In the genomic region with DNA sequence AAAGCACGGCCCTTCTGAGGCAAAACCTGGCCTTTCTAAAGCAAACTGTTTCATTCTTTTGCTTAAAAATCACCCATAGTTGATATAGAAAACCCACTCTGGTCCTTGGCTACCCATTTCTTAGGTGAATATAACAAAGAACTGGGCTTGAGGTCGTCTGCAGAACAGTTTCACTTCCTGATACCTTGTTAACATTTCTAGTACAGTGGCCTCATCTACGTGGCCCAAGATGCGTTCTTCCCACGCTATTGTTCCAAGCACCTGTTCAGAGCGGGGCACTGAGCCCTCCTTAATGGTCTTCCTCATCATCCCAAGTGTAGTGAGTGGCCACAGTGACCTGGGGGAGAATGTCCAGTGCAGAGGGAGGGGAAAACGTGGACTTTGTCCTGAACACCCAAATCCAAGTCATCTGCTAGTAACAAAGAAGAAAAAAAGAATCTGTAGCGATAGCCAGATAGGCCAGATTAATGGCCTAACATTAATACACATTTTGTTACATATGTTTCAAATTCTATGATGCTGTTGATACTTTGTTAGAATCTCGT, we compare ENCODE assay signal across 18 mouse cellular contexts. TPM values are rescaled to one million over a fixed set of nuclear protein-coding genes. Genes with fewer than 3 reads are reported as not detected.
DNase-seq lines count a peak whose midpoint lies in the region; ATAC-seq and TF ChIP-seq lines count a peak whose summit lies in the region.
"Had no signal": no experiment of that assay in that cellular context is flagged by ENCODE, and none has a peak within 500 bp of the region (broad histone marks: within the 10 kb centered on the region; RNA-seq: fewer than 3 reads in every experiment).

No protein-coding gene starts in this region.

- H3K36me3 ChIP-seq in kidney, adult 2 months (ENCODE audit: control insufficient read depth, insufficient read depth, low read length), result no peaks in the 10 kb centered on the region
- H3K36me3 ChIP-seq in spleen, adult 2 months (ENCODE audit: control insufficient read depth, insufficient read depth, low read length), result no peaks in the 10 kb centered on the region
- no peaks in the 10 kb centered on the region for H3K36me3 ChIP-seq in splenic B cell, adult 2 months (ENCODE audit: control insufficient read depth, insufficient read depth, low read length, poor library complexity, severe bottlenecking)
- H3K36me3 ChIP-seq: embryonic facial prominence, embryonic 13.5 days; liver, embryonic 13.5 days had no signal

- no peak overlapping the region for H3K4me3 ChIP-seq in kidney, adult 2 months (ENCODE audit: insufficient read depth, low read depth, low read length)
- H3K4me3 ChIP-seq in spleen, adult 2 months (ENCODE audit: extremely low read depth, insufficient read depth, insufficient read length), result no peak overlapping the region
- H3K4me3 ChIP-seq: embryonic facial prominence, embryonic 13.5 days; liver, embryonic 13.5 days had no signal

- 0 out of 2 replicates have a peak, but pooled peaks have one; percentile 17 for ATAC-seq in granulocyte monocyte progenitor cell, adult 5-6 weeks (replicated peaks; ENCODE audit: poor library complexity, severe bottlenecking)
- ATAC-seq: forebrain, embryonic 14.5 days; hindbrain, embryonic 16.5 days had no signal

- H3K4me1 ChIP-seq in kidney, adult 2 months (ENCODE audit: control insufficient read depth, insufficient read depth, low read length), result peaks cover 47% of the 10 kb centered on the region
- peaks cover 33% of the 10 kb centered on the region for H3K4me1 ChIP-seq in spleen, adult 2 months (ENCODE audit: control insufficient read depth, insufficient read depth, insufficient read length)

- no peak for TF ChIP-seq CTCF in kidney, adult 2 months (conservative IDR thresholded peaks at IDR 0.05; ENCODE audit: insufficient read depth, insufficient read length, low read depth, low read length)
- no peak for TF ChIP-seq CTCF in spleen, adult 2 months (IDR thresholded peaks at IDR 0.05; ENCODE audit: extremely low read depth, insufficient read depth, insufficient read length, insufficient replicate concordance)

- TF ChIP-seq POLR2A in kidney, adult 2 months (IDR thresholded peaks at IDR 0.05; ENCODE audit: low read depth, low read length), result no peak
- TF ChIP-seq POLR2A in spleen, adult 2 months (IDR thresholded peaks at IDR 0.05; ENCODE audit: low read depth, low read length), result no peak

- DNase-seq in kidney, adult 2 months, result peak; percentile 72
- DNase-seq in kidney, postnatal 4 days, result no peak
- peak in 1 of 2 experiments; percentile 17 for DNase-seq in spleen, adult 2 months (ENCODE audit: low read depth in 1 of 2, low spot score in 2 of 2)
- no peak for DNase-seq in spleen, postnatal 10 days (ENCODE audit: low spot score in 2 of 2)
- peak; percentile 63 for DNase-seq in splenic B cell, adult 2 months (ENCODE audit: low read depth, low spot score)
- DNase-seq in frontal cortex, postnatal 10 days (ENCODE audit: low spot score in 2 of 2), result no peak
- DNase-seq: adrenal gland, postnatal 14 days; cerebellum, adult 9-11 months; gastrocnemius, postnatal 25 days; liver, embryonic 13.5 days; lung, embryonic 14.5 days; lung, postnatal 36 days had no signal

- H3K27me3 ChIP-seq in kidney, adult 2 months (replicated peaks; ENCODE audit: control insufficient read depth, insufficient read depth, low read length), result no peaks in the 10 kb centered on the region
- H3K27me3 ChIP-seq in spleen, adult 2 months (ENCODE audit: control insufficient read depth, insufficient read depth, low read length), result no peaks in the 10 kb centered on the region
- H3K27me3 ChIP-seq in splenic B cell, adult 2 months (ENCODE audit: control insufficient read depth, insufficient read depth, low read length, poor library complexity, severe bottlenecking), result no peaks in the 10 kb centered on the region
- H3K27me3 ChIP-seq: embryonic facial prominence, embryonic 13.5 days; liver, embryonic 13.5 days had no signal

- peak overlapping the region; percentile 93 for H3K27ac ChIP-seq in kidney, adult 2 months (ENCODE audit: insufficient read depth, low read depth, low read length)
- H3K27ac ChIP-seq in spleen, adult 2 months (ENCODE audit: insufficient read depth, low read length), result peak overlapping the region; percentile 19; the same call in 1 of the 2 replicates
- H3K27ac ChIP-seq: embryonic facial prominence, embryonic 13.5 days; kidney, postnatal 0 days; liver, embryonic 13.5 days; stomach, postnatal 0 days had no signal

- WGBS in kidney, adult 2 months, result 72% methylated on average over 9 of the region's 9 CpGs
- 58% methylated on average over 9 of the region's 9 CpGs for WGBS in spleen, adult 2 months

RNA-seq across cellular contexts. Expression of gene Itpr2, which starts 11.5 kb away (rescaled TPM):
- polyA plus RNA-seq in kidney, adult 2 months (2012; rRNA removed), result 31.9 and 35.8 TPM in 2 replicates
- polyA plus RNA-seq in spleen, adult 2 months (2012; rRNA removed), result 18.0 and 19.5 TPM in 2 replicates
- total RNA-seq in granulocyte monocyte progenitor cell, adult 5-6 weeks (2014; fragmentation: Nextera tagmentation), result 6.0 and 9.5 TPM in 2 replicates
- total RNA-seq in granulocyte monocyte progenitor cell, adult 5-6 weeks (2017), result 15.1 and 22.6 TPM in 2 replicates

Comparison
In these comparisons a context has a peak if more than half of its experiments do, and no peak if none do; other contexts are left out.
1. DNase-seq: peak in kidney, adult 2 months (single experiment) and splenic B cell, adult 2 months (single experiment); none in kidney, postnatal 4 days (0 of 2), spleen, postnatal 10 days (0 of 2) and frontal cortex, postnatal 10 days (0 of 2).